Mouse (Mus musculus): ENCODE measurements at regions not wholly inside any gene's neighbourhood (a gene's known extent, or its start where the extent isn't known, plus 50 kb on each side); places are given as distances from the start of the nearest gene placed in this dataset.

DNA sequence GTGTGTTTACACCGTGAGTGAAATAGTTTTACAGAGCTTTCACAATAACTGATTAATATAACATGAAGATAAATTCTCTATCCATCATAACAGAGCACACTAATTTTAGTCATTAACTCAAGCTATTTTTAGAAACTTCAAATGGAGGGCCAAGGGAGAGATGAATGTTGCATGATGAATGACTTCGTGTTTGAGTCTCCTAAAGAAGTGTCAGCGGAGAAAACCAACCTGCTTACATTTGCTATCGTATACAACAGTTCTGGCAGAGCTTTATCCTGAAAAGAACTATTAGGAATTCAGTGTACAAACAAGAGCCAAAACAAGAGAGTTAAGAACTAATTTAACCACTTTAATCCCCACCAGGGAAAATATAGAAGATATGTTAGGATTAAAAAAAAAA, 526.9 kb downstream of the Zpld1 start:
- no peak for DNase-seq

DNA sequence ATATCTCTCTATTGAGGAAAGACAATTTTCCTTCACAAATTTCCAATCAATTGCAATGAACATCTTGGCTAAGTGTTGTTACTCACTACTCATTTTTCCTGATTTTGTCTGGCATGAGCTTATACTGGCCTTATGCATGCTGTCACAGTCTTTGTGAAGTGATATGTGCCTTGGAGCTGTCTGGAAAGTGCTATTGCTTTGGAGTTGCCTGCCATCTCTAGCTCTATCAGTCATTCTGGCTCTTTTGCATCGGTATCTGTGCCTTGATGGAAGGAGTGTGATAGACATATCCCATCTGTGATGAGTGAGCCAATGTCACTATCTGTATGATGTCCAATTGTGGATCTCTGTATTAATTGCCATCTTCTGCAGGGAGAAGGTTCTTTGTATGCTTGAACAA, 553.6 kb downstream of the Zpld1 start:
- no peak for DNase-seq

DNA sequence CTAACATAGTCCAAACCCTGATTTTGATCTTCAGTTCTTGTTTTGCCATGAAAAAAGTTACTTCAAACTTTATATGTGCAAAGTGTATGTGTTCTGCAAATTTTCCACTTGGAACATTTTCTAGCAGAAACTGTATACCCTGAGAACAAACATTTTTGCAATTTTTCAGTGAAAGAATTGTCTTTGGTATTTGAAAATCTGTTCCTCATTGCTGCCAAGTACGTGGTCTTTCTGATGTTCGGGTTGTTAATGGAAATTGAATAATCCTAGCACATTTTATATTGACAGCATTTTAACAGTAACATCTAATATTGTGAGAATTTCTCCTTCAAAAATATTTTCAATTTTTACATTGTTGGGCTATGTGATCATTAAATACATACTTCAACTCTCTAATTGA, 564.3 kb downstream of the Zpld1 start:
- DNase-seq = no peak

DNA sequence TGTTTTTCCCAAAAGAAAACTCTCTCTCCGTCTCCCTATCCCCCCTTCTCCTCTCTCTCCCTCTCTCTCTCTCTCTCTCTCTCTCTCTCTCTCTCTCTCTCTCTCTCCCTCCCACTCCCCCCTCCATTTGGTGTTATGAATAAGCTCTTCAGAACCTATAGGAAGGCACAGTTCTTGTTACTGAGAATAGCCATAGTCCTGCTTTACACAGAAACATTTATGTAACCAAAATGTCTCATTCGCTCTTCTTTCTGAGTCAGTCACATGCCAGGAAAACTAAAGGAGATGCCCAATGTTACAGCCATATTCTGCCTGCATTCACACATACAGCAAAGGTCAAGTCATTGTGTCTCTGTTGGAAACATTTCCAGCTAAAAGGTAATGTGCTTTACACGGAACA, 589.9 kb downstream of the Zpld1 start:
- DNase-seq = no peak

DNA sequence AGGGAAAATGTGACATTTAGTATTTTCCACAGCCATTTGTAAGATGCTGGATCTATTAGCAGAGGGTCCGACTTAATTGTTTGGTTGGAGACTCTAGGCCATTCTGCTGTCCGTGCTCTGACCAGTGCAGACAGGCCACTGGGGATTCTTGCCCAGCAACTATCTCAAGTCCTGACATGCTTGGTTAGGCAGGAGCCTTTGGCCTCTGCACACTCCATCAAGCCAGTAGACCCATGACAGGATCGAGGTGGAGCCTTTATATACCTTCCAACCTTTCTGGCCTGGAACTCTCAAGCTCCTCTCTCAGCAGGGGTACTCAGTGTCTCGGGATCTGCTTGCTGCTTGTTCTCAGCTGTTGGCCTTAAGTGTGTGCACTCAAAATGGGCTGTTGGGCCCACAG, 615.0 kb downstream of the Zpld1 start:
- no peak for DNase-seq

DNA sequence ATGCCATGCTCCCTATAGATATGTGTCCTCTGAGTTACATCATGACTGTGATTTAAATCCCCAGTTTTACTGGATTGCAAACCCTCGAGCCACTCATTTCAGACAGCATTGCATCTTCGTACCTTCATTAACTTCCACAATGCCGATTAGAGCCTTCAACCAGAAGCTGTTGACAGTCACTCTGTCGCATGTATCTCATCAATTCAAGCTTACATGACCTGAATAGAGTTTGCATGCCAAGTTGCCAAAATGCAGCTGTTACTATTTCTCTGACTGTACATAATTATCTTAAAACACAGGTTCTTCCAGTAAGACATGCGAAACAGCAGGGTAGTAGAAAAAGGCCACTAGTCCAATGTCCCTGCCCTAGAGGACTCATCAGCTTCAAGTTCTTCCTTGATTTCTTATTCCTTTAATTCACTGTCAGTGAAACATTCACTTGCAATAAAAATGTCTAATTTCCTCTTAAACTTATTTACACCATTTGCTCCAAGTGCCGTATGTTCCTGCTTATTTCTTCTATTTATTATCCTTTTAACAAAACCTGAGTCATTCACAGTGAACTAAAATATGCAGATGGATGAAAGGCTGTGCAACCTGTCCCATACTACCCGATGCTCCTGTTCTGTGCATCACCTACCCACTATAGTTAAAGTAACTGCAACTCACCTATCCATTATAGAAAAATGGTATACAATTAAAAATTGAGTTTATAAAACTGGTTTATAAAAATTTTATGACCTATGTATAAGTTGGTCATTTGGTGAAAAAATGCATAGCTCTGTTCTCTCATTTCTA, 648.9 kb downstream of the Zpld1 start:
- DNase-seq = no peak

DNA sequence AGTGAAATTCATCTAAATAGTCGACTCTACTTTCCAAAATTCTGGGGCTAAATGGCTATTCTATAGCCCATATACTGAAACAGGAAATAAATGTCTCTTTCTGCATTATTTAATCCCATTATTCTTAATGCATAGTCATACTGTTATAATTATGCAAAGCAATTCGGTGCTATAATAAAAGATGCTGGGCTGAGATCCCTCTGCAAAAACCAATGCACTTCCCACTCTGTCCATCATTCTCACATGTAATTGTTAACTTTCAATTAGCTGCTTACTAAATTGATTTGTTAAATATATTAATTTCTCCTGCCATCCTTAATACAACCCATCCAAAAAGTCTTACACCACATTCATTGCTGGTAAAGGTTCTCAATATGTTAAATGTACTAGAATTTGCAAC, 650.0 kb downstream of the Zpld1 start:
- no peak for DNase-seq

DNA sequence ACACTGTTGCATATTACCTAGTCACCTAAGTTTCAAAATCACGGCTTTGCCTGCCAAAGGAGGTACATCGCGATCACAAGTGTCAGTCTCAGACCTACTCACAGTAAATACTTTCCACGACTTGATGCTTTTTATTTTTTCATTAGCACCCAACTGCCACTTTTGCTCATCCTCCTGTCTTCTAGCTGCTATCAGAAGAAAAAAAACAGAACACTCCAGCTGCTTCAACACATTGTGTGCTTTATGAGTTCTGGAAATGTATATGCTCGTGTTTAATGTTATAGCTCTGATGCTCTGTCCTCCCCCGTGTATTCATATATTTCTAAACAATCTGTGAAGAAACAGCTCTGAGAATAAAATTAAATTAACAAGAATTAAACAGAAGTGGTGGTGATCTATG, 651.5 kb downstream of the Zpld1 start:
- DNase-seq = no peak

DNA sequence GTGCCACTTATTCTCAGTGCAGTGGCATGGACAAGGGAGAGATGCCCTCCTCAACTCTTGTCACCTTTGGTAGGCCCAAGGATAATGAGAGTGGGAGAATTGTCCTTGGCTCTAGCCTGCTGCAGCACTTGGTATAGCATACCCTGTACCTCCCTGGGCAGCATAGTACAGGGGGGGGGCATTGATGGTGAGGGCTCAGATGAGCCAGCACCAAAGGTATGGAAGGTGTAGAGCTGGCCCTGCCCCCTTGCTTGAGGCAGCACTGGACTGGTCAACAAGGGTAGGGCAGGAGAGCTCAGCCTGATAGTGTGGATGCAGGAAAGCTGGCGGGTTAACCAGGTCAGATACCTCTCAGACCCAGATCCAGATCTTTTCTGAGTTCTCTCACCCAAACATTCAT, 668.6 kb downstream of the Zpld1 start:
- no peak for DNase-seq

DNA sequence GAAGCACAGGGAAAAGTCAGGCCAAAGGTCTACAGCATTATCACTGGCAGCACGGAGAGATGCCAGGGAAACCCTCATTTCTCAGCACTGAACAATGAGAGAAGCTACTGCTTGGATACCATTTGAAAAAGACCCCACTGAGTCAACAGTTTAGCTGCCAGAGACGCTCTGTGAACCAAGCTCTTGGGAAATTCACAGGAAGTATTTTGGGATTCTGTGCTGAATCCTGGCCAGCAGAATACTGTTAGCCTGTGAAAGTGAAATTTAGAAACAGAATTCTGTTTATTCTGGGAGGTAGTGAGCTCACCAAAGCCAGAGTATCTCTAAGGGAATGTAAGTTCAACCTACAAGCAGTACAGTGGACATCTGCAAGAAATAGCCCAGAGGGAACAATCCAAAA, 705.1 kb downstream of the Zpld1 start:
- DNase-seq = peak in 1 of 2 experiments; percentile 1

All from layer of hippocampus, postnatal 36 days (tissue).